Mouse (Mus musculus) cerebellum, adult 2 months (tissue): Measurements from ENCODE around the gene Uevld.

ENCODE experiments used
- CTCF ChIP-seq: fragments of 200-500 bp; IDR thresholded peaks from 2 replicates; pipeline ENCODE4 v1.5.1; 2011; ENCODE audit warnings: low read depth, mild to moderate bottlenecking, control low read depth, low read length, moderate library complexity, borderline replicate concordance; ENCODE audit not compliant: insufficient read depth
- POLR2A ChIP-seq: fragments of 200-500 bp; IDR thresholded peaks from 2 replicates; pipeline ENCODE4 v1.6.1; 2011; ENCODE audit warnings: low read length, control low read depth, borderline replicate concordance; ENCODE audit not compliant: insufficient read depth

GRCm38 (mm10) chr7:46986646-46987045, 28.3 kb upstream of the Uevld start:
- no peak for TF ChIP-seq CTCF
- no peak for TF ChIP-seq POLR2A
